In genomic region chr5:142964650-142965049, GRCm38 (mm10) we compare ENCODE assay signal across 7 mouse cellular contexts. TPM values are rescaled to one million over a fixed set of nuclear protein-coding genes. Genes with fewer than 3 reads are reported as not detected.
A peak's percentile ranks its signal among the peaks of the same experiment; 100 is the strongest.
DNase-seq lines count a peak whose midpoint lies in the region; ATAC-seq and TF ChIP-seq lines count a peak whose summit lies in the region.

No protein-coding gene starts in this region.

- peak overlapping the region; percentile 90 for H3K4me2 ChIP-seq in forebrain, embryonic 14.5 days (ENCODE audit: low read length)
- H3K4me2 ChIP-seq in limb, embryonic 15.5 days = peak overlapping the region; percentile 89

- WGBS in forebrain, embryonic 14.5 days = 58% methylated on average over 6 of the region's 6 CpGs
- WGBS in limb, embryonic 15.5 days = 86% methylated on average over 6 of the region's 6 CpGs

- peak overlapping the region; percentile 99 for H3K9ac ChIP-seq in forebrain, embryonic 14.5 days (ENCODE audit: low read length)
- H3K9ac ChIP-seq in limb, embryonic 15.5 days = no peak overlapping the region

- no peaks in the 10 kb centered on the region for H3K9me3 ChIP-seq in E14TG2a.4 (ENCODE audit: low read length)
- no peaks in the 10 kb centered on the region for H3K9me3 ChIP-seq in forebrain, embryonic 14.5 days (replicated peaks; ENCODE audit: control insufficient read depth, low read length)
- no peaks in the 10 kb centered on the region for H3K9me3 ChIP-seq in limb, embryonic 15.5 days

- H3K4me3 ChIP-seq in C2C12 (ENCODE audit: insufficient read depth, poor library complexity, severe bottlenecking) = peak overlapping the region; percentile 97
- peak overlapping the region; percentile 92 for H3K4me3 ChIP-seq in E14TG2a.4 (replicated peaks; ENCODE audit: low read length)
- H3K4me3 ChIP-seq in forebrain, embryonic 14.5 days (ENCODE audit: low read depth, low read length) = peak overlapping the region; percentile 99
- peak overlapping the region; percentile 78 for H3K4me3 ChIP-seq in limb, embryonic 15.5 days

- H3K79me3 ChIP-seq in C2C12 (ENCODE audit: low read depth) = peaks cover 92% of the 10 kb centered on the region

- H3K36me3 ChIP-seq in C2C12 (ENCODE audit: control insufficient read depth, insufficient read depth) (peaks cover 58% of the 10 kb centered on the region), E14TG2a.4 (ENCODE audit: insufficient read depth, low read length) (peaks cover 51% of the 10 kb centered on the region)
- H3K36me3 ChIP-seq in forebrain, embryonic 14.5 days (ENCODE audit: control insufficient read depth, insufficient read depth, low read length) = peaks cover 37% of the 10 kb centered on the region
- peaks cover 29% of the 10 kb centered on the region for H3K36me3 ChIP-seq in limb, embryonic 15.5 days

- 0 out of 2 replicates have a peak overlapping the region, but pooled peaks have one; percentile 10 for H3K27ac ChIP-seq in forebrain, embryonic 14.5 days (ENCODE audit: low read depth, low read length)
- peak overlapping the region; percentile 98 for H3K27ac ChIP-seq in limb, embryonic 15.5 days

- no peak for DNase-seq in forebrain, embryonic 14.5 days (ENCODE audit: low spot score)
- DNase-seq in right cerebral cortex, postnatal 25 days = no peak
- no peak for DNase-seq in MN1 (ENCODE audit: low spot score)
- DNase-seq in adrenal gland, adult 2 months = no peak

- H3K4me1 ChIP-seq in E14TG2a.4 (replicated peaks; ENCODE audit: low read depth, low read length) = peaks cover 76% of the 10 kb centered on the region
- H3K4me1 ChIP-seq in forebrain, embryonic 14.5 days (ENCODE audit: control insufficient read depth, insufficient read depth, low read length) = peaks cover 29% of the 10 kb centered on the region
- H3K4me1 ChIP-seq in limb, embryonic 15.5 days = peaks cover 41% of the 10 kb centered on the region

- H3ac ChIP-seq in C2C12 (ENCODE audit: control insufficient read depth, insufficient read length, low read depth) = no peak overlapping the region

- no peak for TF ChIP-seq CTCF in C2C12 (IDR thresholded peaks at IDR 0.05; ENCODE audit: control insufficient read depth, insufficient read depth, insufficient read length)
- no peak for TF ChIP-seq CTCF in E14TG2a.4 (conservative IDR thresholded peaks at IDR 0.05; ENCODE audit: low read length)

- H3K27me3 ChIP-seq in C2C12 (ENCODE audit: control insufficient read depth, insufficient read depth, insufficient read length) (no peaks in the 10 kb centered on the region), E14TG2a.4 (ENCODE audit: insufficient read depth, low read length) (peaks cover under 1% of the 10 kb centered on the region; the same call in 1 of the 2 replicates)
- no peaks in the 10 kb centered on the region for H3K27me3 ChIP-seq in forebrain, embryonic 14.5 days (replicated peaks; ENCODE audit: control insufficient read depth, insufficient read depth, low read length)
- H3K27me3 ChIP-seq in limb, embryonic 15.5 days = no peaks in the 10 kb centered on the region

- no peak for ATAC-seq in forebrain, embryonic 14.5 days
- no peak for ATAC-seq in limb, embryonic 15.5 days (ENCODE audit: insufficient number of reproducible peaks, low FRiP score, low TSS enrichment, low read depth)

- H3K79me2 ChIP-seq in C2C12 (ENCODE audit: control insufficient read depth, insufficient read depth) = peaks cover 100% of the 10 kb centered on the region

TF ChIP-seq in C2C12, 6 proteins besides CTCF, POLR2A, EP300 and RAD21:
- TF ChIP-seq MYOG (IDR thresholded peaks at IDR 0.05; ENCODE audit: control insufficient read depth, extremely low read depth, insufficient read length) (no peak), CEBPB (IDR thresholded peaks at IDR 0.05; ENCODE audit: low read depth) (no peak), MAX (IDR thresholded peaks at IDR 0.05) (no peak), FOSL1 (IDR thresholded peaks at IDR 0.05; ENCODE audit: insufficient read depth, low read length, poor library complexity, severe bottlenecking) (no peak), USF1 (IDR thresholded peaks at IDR 0.05; ENCODE audit: low read depth) (no peak), MYOD1 (IDR thresholded peaks at IDR 0.05; ENCODE audit: control insufficient read depth, insufficient read length, low read depth) (no peak)

RNA-seq across cellular contexts. Expression of gene Fscn1, which starts 4.5 kb away (rescaled TPM):
- polyA plus RNA-seq in C2C12 (2012; fragmentation: generic; extraction: Trizol) = 583 TPM
- polyA plus RNA-seq in forebrain, embryonic 14.5 days (2014; fragmentation: Nextera tagmentation; extraction: Ambion mirVana) = 477 and 560 TPM in 2 replicates
- 308 and 341 TPM in 2 replicates for polyA plus RNA-seq in limb, embryonic 15.5 days (2015; fragmentation: Nextera tagmentation; extraction: Ambion mirVana)
- 10 to 100 TPM; 24.6 to 42.9 TPM for total RNA-seq in adrenal gland, adult 2 months (2021)
- 129 and 134 TPM in 2 replicates for polyA plus RNA-seq in adrenal gland, adult 2 months (2012; rRNA removed)

RNA-seq across cellular contexts. Expression of gene Actb, which starts 58.1 kb away (rescaled TPM):
- 6,665 TPM for polyA plus RNA-seq in C2C12 (2012; fragmentation: generic; extraction: Trizol)
- polyA plus RNA-seq in forebrain, embryonic 14.5 days (2014; fragmentation: Nextera tagmentation; extraction: Ambion mirVana) = 18,122 and 18,216 TPM in 2 replicates
- 13,307 and 13,671 TPM in 2 replicates for polyA plus RNA-seq in limb, embryonic 15.5 days (2015; fragmentation: Nextera tagmentation; extraction: Ambion mirVana)
- 1,000 to 10,000 TPM; 3,681 to 3,786 TPM for total RNA-seq in adrenal gland, adult 2 months (2021)
- polyA plus RNA-seq in adrenal gland, adult 2 months (2012; rRNA removed) = 3,805 and 4,221 TPM in 2 replicates
